Mouse (Mus musculus): ENCODE results near the gene F11r.
A peak's percentile ranks its signal among the peaks of the same experiment; 100 is the strongest.

F11r gene

GRCm38 (mm10) chr1:171439072-171439471, 1.7 kb downstream of the F11r start:
- no peak for DNase-seq

GRCm38 (mm10) chr1:171440025-171440725, 2.8 kb downstream of the F11r start:
- no peak for DNase-seq

GRCm38 (mm10) chr1:171441466-171442412, 4.4 kb downstream of the F11r start:
- DNase-seq, result no peak

- no peak for DNase-seq
Measured at GRCm38 (mm10) chr1:171442413-171442760, 5.1 kb downstream of the F11r start.

GRCm38 (mm10) chr1:171445050-171445449, 7.7 kb downstream of the F11r start:
- DNase-seq, result no peak

GRCm38 (mm10) chr1:171446854-171447253, 9.5 kb downstream of the F11r start:
- DNase-seq, result no peak

GRCm38 (mm10) chr1:171447692-171448091, 10.4 kb downstream of the F11r start:
- no peak for DNase-seq

GRCm38 (mm10) chr1:171450062-171450461, 12.7 kb downstream of the F11r start:
- DNase-seq, result peak; percentile 39

- no peak for DNase-seq
Measured at GRCm38 (mm10) chr1:171451001-171451400, 13.7 kb downstream of the F11r start.

- no peak for DNase-seq
Measured at GRCm38 (mm10) chr1:171452522-171452921, 15.2 kb downstream of the F11r start.

GRCm38 (mm10) chr1:171452923-171453322, 15.6 kb downstream of the F11r start:
- no peak for DNase-seq

GRCm38 (mm10) chr1:171454926-171455325, 17.6 kb downstream of the F11r start:
- DNase-seq, result no peak

- DNase-seq, result no peak
Measured at GRCm38 (mm10) chr1:171457568-171457967, 20.2 kb downstream of the F11r start.

- peak; percentile 81 for DNase-seq
Measured at GRCm38 (mm10) chr1:171459791-171460190, 22.5 kb downstream of the F11r start.

GRCm38 (mm10) chr1:171460551-171461503, 23.5 kb downstream of the F11r start:
- DNase-seq, result no peak

- no peak for DNase-seq
Measured at GRCm38 (mm10) chr1:171463133-171463532, 25.8 kb downstream of the F11r start.

GRCm38 (mm10) chr1:171465749-171466412, 28.5 kb downstream of the F11r start:
- no peak for DNase-seq

GRCm38 (mm10) chr1:171466565-171466964, 29.2 kb downstream of the F11r start:
- DNase-seq, result no peak

GRCm38 (mm10) chr1:171469678-171470077, 32.3 kb downstream of the F11r start:
- no peak for DNase-seq

- DNase-seq, result peak; percentile 68
Measured at GRCm38 (mm10) chr1:171470371-171470871, 33.1 kb downstream of the F11r start.

GRCm38 (mm10) chr1:171470896-171471295, 33.6 kb downstream of the F11r start:
- DNase-seq, result no peak

- no peak for DNase-seq
Measured at GRCm38 (mm10) chr1:171471452-171471851, 34.1 kb downstream of the F11r start.

Data from retina, postnatal 1 day (tissue).